Mouse (Mus musculus) cortical plate, adult 2 months (tissue): ENCODE results near the gene 1500009C09Rik. TPM values are rescaled to one million over a fixed set of nuclear protein-coding genes. Genes with fewer than 3 reads are reported as not detected.
A peak's percentile ranks its signal among the peaks of the same experiment; 100 is the strongest.
"Not testable (repeated sequence)": the region's sequence is repeated elsewhere in the genome, so short reads cannot be mapped to it uniquely, and the experiment has no call there.

Experiments used
- H3K27ac ChIP-seq: fragments of 200-500 bp; 2 replicates; pipeline ENCODE4 v1.5.1; 2012; ENCODE audit warnings: low read length, control low read depth, inconsistent platforms; ENCODE audit not compliant: insufficient read depth
- H3K4me1 ChIP-seq: fragments of 200-500 bp; 2 replicates; pipeline ENCODE4 v1.6.1; 2011; ENCODE audit warnings: low read length; ENCODE audit not compliant: control insufficient read depth, insufficient read depth
- H3K4me3 ChIP-seq: fragments of 200-500 bp; 2 replicates; pipeline ENCODE4 v1.5.1; 2011; ENCODE audit warnings: mild to moderate bottlenecking, low read length, control low read depth; ENCODE audit not compliant: insufficient read depth
- CTCF ChIP-seq: fragments of 200-500 bp; IDR thresholded peaks from 2 replicates; pipeline ENCODE4 v1.5.1; 2011; ENCODE audit warnings: mild to moderate bottlenecking, control low read depth, low read length; ENCODE audit not compliant: insufficient read depth; ENCODE audit errors: extremely low read depth
- POLR2A ChIP-seq: fragments of 200-500 bp; IDR thresholded peaks from 2 replicates; pipeline ENCODE4 v1.6.1; 2011; ENCODE audit warnings: mild to moderate bottlenecking, low read length, control low read depth; ENCODE audit not compliant: insufficient read depth; ENCODE audit errors: extremely low read depth
- polyA plus RNA-seq: library from polyadenylated mRNA; depleted of rRNA; stranded (reverse); fragments of >200 nt; gene quantifications from 2 replicates; pipeline ENCODE4 v1.2.3, GENCODE M21; 2012

Gene 1500009C09Rik
- polyA plus RNA-seq, 1 experiment, result 155 TPM

DNA sequence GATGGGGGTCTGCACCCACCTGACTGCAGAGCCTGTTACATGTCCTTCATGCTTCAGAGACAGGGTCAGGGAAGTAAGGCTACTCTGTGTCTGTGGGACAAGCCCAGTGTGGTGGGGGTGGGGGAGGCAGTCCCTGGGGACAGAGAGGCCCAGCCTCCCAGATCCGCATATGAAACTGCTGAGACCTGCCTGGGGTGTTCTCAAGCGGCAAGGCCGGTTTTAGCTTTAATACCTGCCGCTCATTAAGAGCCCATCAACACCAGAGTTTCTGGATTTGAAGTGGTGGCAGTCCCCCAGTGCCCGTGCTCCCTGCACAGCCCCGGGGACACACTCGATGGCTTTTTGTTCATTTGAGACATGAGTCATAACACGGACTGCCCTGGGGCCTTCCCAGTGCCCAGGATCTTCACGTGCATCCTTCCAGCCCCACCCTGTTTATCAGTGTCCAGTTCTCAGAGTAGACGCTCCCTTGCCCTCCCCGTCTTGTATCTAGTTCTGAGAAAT, 22.6 kb upstream of the 1500009C09Rik start:
- H3K27ac ChIP-seq, result no peak overlapping the region
- H3K4me3 ChIP-seq, result no peak overlapping the region
- no peak for TF ChIP-seq CTCF
- TF ChIP-seq POLR2A, result no peak
- H3K4me1 ChIP-seq, result no peaks in the 10 kb centered on the region

DNA sequence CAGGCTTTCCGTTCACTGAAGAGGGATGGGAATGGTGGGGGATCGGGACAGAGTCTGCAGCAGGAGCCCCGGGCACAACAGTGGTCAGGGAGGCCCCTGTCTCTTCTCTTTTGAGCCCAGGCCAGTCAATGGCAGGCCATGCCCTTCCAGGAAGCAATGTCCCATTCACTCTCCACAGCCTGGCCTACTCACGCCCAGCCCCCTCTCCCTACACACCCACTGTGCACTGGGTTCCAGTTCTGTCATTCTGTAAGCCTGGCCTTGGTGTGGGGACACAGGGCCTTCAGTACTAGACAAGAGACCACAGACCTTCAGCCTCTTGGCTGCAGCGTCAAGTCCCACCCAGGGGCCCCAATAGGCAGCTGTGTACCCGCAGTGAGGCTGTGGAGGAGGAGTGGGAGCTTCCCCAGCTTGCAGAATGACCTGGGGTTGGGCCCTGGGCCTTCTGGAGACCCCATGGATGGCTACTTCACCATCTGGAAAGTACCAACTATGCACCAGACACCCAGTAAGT, 22.0 kb upstream of the 1500009C09Rik start:
- Histone ChIP-seq H3K27ac (no peak overlapping the region), H3K4me1 (no peaks in the 10 kb centered on the region), H3K4me3 (no peak overlapping the region)
- no peak for TF ChIP-seq CTCF
- TF ChIP-seq POLR2A, result no peak

DNA sequence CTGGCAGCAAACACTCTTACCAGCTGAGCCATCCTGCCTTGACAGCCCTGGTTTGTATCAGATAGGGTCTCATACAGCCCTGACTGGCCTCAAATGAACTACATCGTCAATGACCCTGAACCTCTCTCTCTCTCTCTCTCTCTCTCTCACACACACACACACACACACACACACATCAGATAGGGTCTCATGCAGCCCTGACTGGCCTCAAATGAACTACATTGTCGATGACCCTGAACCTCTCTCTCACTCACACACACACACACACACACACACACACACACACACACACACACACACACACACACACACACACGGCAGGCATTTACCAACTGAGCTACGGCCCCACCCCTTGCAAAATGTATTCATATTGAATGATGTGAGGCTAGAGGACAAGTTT, 21.1 kb upstream of the 1500009C09Rik start:
- Histone ChIP-seq H3K4me3 (no peak overlapping the region), H3K27ac (no peak overlapping the region), H3K4me1 (no peaks in the 10 kb centered on the region)
- TF ChIP-seq CTCF (no peak), POLR2A (no peak)

DNA sequence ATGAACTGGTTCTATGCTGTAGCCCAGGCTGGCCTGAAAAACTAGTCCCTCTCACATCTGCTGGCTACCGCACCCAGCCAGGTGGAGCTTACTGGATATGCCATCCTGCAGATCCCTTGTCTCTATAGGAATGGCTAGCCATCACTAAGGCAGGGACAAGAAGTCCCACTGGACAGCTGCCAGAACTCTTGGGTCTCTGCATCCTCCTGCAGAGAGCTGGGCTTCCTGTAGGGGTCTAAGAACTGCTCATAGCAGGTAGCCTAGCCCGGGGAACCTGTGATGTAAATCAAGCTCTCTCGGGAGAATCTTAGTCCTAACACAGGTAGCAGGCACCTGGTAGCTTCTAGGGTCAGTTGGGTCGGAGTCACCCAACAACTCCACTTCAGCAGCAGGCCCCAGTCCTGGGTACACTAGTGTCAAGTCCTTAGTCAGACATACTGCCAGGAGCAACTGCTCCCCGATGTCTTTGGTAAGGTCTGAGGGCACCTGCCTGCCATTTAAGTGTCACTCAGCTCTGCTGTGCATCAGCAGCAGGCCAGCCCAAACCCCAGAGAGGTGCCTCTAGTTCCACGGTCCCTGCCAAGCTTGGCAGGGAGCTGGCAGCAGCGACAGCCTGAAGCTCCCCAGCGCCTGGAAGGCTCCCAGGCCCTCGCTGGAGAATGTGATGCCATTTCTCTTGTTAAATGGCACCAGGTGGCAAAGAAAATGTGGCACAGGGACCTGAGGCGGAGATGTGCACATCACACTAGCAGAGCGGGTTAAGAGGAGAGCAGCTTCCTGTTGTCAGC, 20.4 kb upstream of the 1500009C09Rik start:
- Histone ChIP-seq H3K27ac (no peak overlapping the region), H3K4me1 (no peaks in the 10 kb centered on the region), H3K4me3 (no peak overlapping the region)
- TF ChIP-seq POLR2A, result no peak

DNA sequence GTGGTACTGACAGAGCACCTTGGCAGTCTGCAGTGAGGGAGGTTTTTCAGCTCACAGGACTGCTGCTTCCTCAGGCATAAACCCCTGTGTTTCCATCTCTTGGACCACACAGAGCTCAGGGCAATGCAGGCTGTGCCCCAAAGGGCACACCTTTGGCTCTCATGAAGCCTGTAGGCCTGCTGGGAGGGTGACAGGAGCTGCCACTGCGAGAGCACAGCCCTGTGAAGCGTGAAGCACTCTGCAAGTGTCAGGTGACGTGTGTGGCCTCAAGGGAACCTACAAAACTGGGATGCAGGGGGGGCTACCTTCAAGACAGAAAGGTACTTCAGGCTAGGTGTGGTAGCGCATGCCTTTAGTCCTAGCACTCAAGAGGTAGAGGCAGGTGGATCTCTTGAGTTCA, 19.5 kb upstream of the 1500009C09Rik start:
- Histone ChIP-seq H3K4me1 (no peaks in the 10 kb centered on the region), H3K4me3 (no peak overlapping the region), H3K27ac (no peak overlapping the region)
- TF ChIP-seq CTCF (no peak), POLR2A (no peak)

DNA sequence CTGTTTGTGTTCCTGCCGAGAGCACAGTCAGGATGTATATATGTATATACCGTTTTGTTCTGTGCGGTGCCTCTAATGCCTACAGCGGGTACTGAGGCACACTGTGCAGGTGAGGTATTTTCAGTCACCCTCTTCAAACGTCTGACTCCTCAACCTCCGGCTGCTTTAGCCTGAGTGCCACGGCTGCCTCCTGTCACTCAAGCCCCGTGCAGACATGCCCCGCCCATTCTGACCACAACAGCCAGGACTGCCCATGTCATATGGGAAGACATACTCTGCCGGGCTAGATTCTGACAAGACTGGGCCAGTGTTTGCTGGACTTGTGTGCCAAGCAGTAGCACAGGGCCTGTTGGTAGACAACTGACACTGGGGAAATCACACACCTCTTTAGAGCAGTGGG, 16.5 kb upstream of the 1500009C09Rik start:
- Histone ChIP-seq H3K27ac (no peak overlapping the region), H3K4me1 (no peaks in the 10 kb centered on the region), H3K4me3 (no peak overlapping the region)
- TF ChIP-seq POLR2A, result no peak
- no peak for TF ChIP-seq CTCF

DNA sequence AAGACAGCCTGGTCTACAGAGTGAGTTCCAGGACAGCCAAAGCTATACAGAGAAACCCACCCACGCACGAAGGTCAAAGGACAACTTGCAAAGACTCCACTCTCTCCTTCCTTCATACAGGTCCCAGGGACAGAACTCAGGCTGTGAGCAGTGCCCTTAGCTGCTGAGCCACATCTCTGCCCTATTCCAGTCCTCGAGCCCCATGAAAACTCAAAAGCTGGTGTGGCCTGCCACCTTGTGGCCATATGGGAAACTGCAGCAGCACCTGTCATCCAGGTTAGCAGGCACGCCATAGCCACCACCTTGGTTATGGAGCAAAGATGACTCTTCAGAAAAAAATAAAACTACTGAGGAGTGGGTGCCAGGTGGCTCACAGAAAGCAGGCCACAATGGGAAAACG, 15.6 kb upstream of the 1500009C09Rik start:
- TF ChIP-seq POLR2A (no peak), CTCF (peak; percentile 98)
- Histone ChIP-seq H3K4me3 (no peak overlapping the region), H3K4me1 (no peaks in the 10 kb centered on the region), H3K27ac (no peak overlapping the region)

DNA sequence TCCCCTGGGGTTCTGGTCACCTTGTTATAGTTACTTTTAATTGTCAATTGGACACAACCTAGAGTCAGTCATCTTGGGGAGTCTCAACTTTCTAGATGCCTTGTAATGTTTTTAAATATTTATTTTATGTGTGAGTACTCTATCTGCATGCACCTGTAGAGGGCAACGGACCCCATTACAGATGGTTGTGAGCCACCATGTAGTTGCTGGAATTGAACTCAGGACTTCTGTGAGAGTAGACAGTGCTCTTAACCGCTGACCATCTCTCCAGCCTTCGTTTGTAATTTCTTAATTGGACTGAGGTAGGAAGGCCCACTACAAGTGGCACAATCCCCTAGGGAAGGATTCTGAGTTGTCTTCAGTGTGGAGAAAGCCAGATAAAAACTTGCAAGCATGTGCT, 8.9 kb upstream of the 1500009C09Rik start:
- Histone ChIP-seq H3K4me3 (peak overlapping the region; percentile 70; the same call in 1 of the 2 replicates), H3K27ac (no peak overlapping the region), H3K4me1 (no peaks in the 10 kb centered on the region)
- TF ChIP-seq POLR2A, result no peak
- no peak for TF ChIP-seq CTCF

DNA sequence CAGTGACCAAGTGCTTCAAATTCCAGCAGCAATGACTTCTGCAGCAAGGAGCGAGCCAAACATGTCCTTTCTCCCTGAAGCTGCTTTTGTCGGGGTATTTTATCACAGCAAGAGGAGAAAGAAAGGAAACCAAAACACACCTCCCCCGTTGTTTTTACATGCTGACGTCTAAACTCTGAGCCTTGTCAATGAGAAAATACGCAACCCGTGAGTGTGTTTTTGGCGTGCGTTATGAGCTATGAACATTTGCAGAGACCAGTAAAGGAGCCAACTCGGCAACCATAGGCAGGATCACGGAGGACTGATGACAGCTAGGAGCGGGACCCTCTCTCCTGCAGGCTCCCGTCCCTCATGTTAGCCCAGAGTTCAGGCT, 8.5 kb upstream of the 1500009C09Rik start:
- no peak overlapping the region for H3K27ac ChIP-seq
- TF ChIP-seq CTCF, result no peak
- TF ChIP-seq POLR2A, result no peak
- H3K4me1 ChIP-seq, result no peaks in the 10 kb centered on the region
- peak overlapping the region; percentile 70 for H3K4me3 ChIP-seq

DNA sequence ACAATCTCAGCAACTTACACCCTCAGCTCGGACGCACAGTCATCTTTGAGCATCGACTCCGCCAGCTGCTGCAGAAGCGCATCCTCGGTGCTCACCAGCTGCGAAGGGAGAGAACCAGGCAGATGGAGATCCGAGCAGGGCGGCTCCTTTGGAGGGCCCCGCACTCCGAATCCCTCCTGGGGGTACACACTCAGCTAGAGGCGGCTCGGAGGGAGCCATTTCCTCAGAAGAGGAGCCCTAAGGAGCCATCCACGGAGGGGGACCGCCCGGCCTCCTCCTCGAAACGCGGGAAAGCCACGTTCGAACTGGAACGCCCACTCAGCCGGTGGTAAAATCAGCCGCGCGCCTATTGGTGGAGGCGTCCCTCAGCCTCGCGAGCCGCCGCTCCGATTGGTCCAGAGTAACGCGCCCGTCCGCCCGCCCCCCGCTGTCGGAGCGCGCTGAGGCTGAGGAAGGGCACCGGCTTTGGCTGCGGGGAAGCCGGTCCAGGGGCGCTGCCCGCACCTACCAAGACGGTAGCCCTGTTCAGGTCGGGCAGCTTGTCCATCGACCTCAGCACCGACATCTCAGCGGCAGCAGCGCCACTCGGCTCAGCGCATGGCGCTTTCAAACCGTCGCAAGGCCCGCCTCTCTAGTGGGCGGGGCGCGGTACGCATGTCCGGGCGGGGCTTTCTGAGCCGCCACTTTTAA, 7.9 kb upstream of the 1500009C09Rik start, which contains the start of gene Cenpm:
Gene Cenpm, minus strand, starts transcription at position 634 of the 690 bp plus-strand sequence.
- Histone ChIP-seq H3K4me3 (peak within 1 kb of the TSS; percentile 70), H3K4me1 (no peaks in the 10 kb centered on the region), H3K27ac (no peak within 1 kb of the TSS)
- no peak for TF ChIP-seq CTCF
- TF ChIP-seq POLR2A, result no peak

DNA sequence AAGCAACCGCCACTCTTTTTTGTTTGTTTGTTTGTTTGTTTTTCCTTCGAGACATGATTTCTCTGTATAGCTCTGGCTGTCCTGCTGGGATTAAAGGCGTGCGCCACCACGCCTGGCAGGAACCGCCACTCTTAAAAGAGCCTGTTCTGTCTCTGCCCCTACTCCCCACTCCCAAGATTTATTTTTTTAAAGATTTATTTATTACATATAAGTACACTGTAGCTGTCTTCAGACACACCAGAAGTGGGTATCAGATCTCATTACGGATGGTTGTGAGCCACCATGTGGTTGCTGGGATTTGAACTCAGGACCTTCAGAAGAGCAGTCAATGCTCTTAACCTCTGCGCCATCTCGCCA, 7.4 kb upstream of the 1500009C09Rik start:
- peak overlapping the region; percentile 70; the same call in 1 of the 2 replicates for H3K4me3 ChIP-seq
- not testable (repeated sequence) for H3K4me1 ChIP-seq, H3K27ac ChIP-seq
